Mouse (Mus musculus) spleen, postnatal 36 days (tissue): ENCODE measurements around the gene Pcolce.

ENCODE experiments used
- DNase-seq, 2 experiments: peaks; one replicate each; pipeline ENCODE4 v3.0.0; 2022; ENCODE audit warnings: low spot score in 2 of 2, mixed read lengths in 1 of 2

Gene Pcolce

GRCm38 (mm10) chr5:137597625-137598024 is 16.0 kb downstream of the Pcolce start:
- no peak for DNase-seq

GRCm38 (mm10) chr5:137596601-137597261 is 16.9 kb downstream of the Pcolce start:
- DNase-seq = peak; percentile 53 to 61

- no peak for DNase-seq
These were observed 17.7 kb downstream of the Pcolce start for GRCm38 (mm10) chr5:137595921-137596320.

- no peak for DNase-seq
These were observed 23.1 kb downstream of the Pcolce start for GRCm38 (mm10) chr5:137590507-137590906.

GRCm38 (mm10) chr5:137584976-137585375 is 28.6 kb downstream of the Pcolce start:
- DNase-seq = peak; percentile 65 to 75

- DNase-seq = no peak
These were observed 29.9 kb downstream of the Pcolce start for GRCm38 (mm10) chr5:137583670-137584169.

GRCm38 (mm10) chr5:137582702-137583101 is 30.9 kb downstream of the Pcolce start:
- DNase-seq = no peak

GRCm38 (mm10) chr5:137580246-137580645 is 33.3 kb downstream of the Pcolce start:
- DNase-seq = no peak

- no peak for DNase-seq
These were observed 39.1 kb downstream of the Pcolce start for GRCm38 (mm10) chr5:137574470-137574901.

- DNase-seq = peak; percentile 52 to 70
These were observed 42.6 kb downstream of the Pcolce start for GRCm38 (mm10) chr5:137570691-137571586.

- DNase-seq = no peak
These were observed 43.4 kb downstream of the Pcolce start for GRCm38 (mm10) chr5:137570181-137570580.

GRCm38 (mm10) chr5:137569665-137570064 is 43.9 kb downstream of the Pcolce start, which contains the start of gene Tfr2:
Tfr2 (plus strand) TSS chr5:137569840.
- DNase-seq = peak; percentile 73 to 79

- peak in 1 of 2 experiments; percentile 16 for DNase-seq
These were observed 44.6 kb downstream of the Pcolce start for GRCm38 (mm10) chr5:137569031-137569430.

GRCm38 (mm10) chr5:137568223-137568798 is 45.3 kb downstream of the Pcolce start:
- DNase-seq = no peak

- no peak for DNase-seq
These were observed 47.2 kb downstream of the Pcolce start for GRCm38 (mm10) chr5:137566416-137566815.

GRCm38 (mm10) chr5:137565744-137566143 is 47.8 kb downstream of the Pcolce start:
- DNase-seq = no peak

- DNase-seq = no peak
These were observed 50.6 kb downstream of the Pcolce start for GRCm38 (mm10) chr5:137562965-137563364.

- DNase-seq = no peak
These were observed 52.0 kb downstream of the Pcolce start for GRCm38 (mm10) chr5:137561556-137561955.
